Mouse (Mus musculus) retina, embryonic 14.5 days (tissue): ENCODE data around the gene Ptprg.
A peak's percentile ranks its signal among the peaks of the same experiment; 100 is the strongest.

ENCODE experiments used
- DNase-seq: peaks from one replicate; pipeline ENCODE4 v3.0.0-alpha.2; 2015; ENCODE audit warnings: low spot score

Ptprg gene

DNA sequence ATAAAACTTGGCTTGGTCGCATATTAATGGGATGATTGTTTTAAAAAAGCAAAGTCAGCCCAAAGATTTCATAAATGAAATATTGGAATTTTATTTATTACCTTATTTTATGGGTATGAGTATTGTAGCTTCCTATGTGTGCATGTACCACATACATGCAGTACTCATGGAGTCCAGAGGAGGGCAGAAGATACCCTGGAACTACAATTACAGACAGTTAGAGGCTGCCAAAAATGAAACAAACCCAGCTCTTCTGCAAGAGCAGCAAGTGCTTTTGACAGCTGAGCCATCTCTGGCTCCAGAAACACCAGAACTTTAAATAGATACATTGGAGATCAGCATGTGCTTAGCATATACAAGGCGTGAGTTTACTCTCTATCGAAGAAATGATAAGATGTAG, 592.6 kb downstream of the Ptprg start:
- DNase-seq, result peak; percentile 34

- no peak for DNase-seq
Measured at GRCm38 (mm10) chr14:12149529-12149928, 596.2 kb downstream of the Ptprg start.

DNA sequence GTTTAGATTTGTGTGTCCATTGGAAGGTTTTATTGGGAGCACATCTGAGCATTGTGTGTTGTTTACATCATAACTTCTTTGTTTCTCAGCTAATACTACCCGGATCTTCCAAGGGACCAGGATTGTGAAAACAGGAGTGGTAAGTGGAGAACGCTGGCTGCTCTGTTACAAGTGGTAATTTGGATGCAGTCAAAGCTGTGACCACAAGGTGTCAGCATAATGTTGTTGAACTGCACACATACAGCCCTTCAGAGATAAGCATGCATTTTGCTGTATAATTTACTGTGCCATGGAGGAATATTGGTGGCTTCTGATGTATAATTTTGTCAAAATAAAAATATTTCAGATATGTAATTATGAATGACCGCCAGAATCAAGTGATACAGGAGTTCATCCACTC, 598.6 kb downstream of the Ptprg start:
- DNase-seq, result peak; percentile 86

GRCm38 (mm10) chr14:12152748-12153147, 599.4 kb downstream of the Ptprg start:
- no peak for DNase-seq

DNA sequence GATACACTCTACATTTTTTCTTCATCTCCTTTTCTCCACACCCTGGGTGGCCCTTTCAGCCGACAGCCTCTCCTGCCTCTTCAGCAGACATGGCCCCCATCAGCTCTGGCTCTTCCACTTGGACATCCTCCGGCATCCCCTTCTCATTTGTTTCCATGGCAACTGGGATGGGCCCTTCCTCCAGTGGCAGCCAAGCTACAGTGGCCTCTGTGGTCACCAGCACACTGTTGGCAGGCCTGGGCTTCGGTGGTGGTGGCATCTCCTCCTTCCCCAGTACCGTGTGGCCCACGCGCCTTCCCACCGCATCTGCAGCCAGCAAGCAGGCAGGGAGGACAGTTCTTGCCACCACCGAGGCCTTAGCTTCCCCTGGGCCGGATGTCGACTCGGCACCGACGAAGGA, 600.3 kb downstream of the Ptprg start:
- no peak for DNase-seq

DNA sequence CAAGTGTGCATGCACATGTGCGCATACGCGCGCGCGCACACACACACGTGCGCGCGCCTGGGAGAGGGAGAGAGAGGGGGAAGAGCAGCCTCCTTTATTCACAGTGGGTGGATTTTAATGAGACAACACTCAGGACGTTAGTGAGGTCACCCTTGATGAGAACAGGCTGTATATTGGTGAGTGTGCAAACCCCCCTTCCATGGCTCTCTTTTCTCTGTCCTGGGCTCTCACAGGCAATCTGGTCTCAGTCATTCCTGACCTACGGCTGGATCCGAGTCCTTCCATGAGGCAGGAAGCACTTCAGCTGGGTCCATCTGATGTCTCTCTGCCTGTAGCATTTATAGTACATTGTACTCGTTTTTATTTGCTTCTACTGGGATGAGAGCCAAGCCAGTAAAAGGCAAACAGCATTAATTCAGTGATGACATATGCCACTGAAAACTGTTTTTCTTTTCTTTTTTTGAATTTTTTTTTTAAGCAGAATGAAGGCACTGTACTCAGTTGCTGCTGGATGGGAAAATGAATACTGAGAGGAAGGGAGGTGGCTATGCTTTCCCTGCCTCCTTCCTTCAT, 608.5 kb downstream of the Ptprg start:
- DNase-seq, result no peak

GRCm38 (mm10) chr14:12162331-12162854, 609.1 kb downstream of the Ptprg start:
- DNase-seq, result no peak

DNA sequence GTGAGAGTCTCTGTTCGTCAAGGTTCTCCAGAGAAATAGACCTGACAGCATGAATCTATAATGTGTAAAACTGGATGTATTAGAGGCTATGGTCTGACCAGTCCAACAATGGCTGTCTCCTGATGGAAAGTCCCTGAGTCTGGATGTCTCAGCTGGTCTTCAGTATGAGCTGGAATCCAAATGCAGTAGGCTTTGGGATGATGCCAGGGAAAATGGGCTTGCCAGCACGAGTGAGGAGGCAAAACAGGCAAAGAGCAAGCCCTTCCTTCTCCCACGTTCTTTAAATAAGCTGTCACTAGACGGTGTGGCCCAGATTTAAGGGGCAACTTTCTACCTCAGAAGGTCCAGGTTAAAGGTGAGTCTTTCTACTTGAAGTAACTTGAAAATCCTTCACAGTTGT, 609.9 kb downstream of the Ptprg start:
- no peak for DNase-seq

GRCm38 (mm10) chr14:12167215-12167614, 613.9 kb downstream of the Ptprg start:
- no peak for DNase-seq

DNA sequence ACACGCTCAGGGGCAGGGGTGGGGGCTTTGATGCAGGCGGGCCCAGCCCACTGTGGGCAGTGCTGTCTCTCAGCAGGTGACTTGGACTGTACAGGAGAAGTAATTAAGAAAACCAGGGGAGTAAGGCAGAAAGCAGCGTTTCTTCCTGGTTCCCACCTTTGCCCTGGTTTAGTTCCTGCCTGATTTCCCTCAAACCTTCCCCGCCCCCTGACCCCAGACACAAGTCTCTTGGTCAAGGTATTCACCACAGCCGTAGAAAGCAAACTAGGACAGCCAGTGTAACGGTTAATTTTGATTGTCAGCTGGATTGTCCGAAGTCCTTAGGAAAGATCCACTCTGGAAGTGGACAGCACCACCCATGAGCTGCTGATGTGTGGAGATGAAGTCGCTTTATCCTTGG, 614.3 kb downstream of the Ptprg start:
- DNase-seq, result no peak

DNA sequence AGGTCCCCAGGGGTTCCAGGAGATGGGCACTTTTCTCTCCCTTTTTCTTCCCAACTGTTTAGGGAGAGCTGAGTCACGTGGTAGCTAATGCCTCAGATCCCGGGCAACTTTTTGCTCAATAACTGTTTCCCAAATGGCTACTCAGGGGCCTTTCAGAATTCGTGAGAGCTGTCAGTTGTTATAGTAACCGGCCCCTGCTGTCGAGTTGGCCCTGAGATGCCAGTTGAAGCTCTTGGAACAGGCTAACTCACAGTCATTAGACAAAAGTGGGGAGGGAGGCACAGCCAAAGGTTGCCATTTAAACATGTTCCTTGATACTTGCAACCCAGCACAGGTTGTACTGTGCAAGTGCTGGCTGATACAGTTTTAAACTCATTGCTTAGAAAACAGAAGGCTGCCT, 624.1 kb downstream of the Ptprg start:
- DNase-seq, result peak; percentile 40

GRCm38 (mm10) chr14:12178645-12179044, 625.3 kb downstream of the Ptprg start:
- DNase-seq, result no peak

DNA sequence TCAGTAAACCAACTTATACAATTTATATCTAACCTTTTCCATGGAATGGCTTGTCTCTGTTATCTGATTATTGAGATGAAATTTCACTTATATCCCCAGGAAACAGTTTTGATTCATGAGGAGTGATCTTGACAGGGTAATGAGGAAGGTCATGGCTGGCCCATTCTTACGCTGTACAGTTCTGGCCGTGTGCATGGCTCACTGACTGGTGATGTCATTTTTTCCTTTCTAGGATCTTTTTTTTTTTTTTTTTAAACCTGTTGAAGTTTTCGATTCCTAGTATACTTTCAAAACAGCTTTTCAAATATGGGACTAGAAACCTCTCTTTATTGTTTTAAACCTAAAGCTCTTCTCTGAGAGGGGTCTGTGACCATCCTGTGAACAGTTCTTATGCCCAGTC, 626.8 kb downstream of the Ptprg start:
- DNase-seq, result no peak

DNA sequence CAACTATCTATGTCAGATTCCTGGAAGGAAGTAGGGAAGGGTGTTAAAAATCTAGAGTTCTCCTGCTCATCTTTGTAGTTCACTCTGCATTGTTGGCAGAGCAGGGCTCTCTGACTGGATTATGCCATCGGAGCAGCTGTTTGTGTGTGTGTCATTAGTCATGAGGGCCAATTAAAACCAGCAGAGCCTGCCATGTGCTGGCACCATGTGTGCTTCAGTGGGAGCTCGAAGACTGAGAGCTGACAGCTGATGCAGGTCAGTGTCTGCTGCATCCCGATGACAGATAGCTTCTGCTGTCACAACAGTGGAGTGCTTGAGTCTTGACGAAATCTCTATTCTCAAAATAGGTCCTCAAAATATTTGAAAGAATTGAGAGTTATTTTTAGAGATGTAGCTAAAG, 631.7 kb downstream of the Ptprg start:
- DNase-seq, result peak; percentile 68

DNA sequence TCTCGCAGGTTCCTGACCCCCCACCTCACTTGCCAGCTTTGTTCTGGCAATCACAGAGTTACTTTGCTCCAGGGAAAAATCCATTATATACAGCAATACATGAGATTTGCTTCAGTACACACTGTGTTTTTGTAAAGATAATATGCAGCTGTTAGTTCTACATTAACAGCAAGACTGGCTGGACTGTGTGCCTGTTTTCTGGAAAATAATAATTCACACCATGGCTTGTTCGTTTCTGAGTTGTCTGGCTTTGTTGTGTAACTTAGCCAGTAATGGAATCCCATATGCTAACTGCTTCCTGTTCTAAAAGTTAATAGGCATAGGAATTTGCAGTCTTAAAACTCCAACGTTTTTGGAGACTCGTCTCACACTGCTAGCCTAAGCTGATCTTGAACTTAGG, 635.0 kb downstream of the Ptprg start:
- DNase-seq, result no peak

DNA sequence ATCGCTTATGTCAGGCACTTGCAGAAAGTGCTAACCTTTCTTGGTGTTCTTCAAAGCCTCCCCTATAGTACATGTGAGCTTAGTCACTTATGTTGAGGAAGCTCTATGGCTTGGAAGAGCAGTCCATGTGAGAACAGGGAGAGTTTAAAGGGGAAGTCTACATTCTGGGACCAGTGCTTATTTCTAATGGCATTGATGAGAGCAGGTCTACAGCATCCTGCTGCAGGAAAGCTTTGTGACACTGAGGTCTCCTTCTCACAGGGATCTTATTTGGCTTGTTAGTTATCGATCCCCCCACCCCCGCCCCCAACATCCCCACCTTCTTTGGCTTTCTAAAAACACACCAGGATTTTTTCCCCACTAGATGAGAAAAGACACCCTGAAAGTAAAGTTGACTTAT, 635.9 kb downstream of the Ptprg start:
- DNase-seq, result no peak

DNA sequence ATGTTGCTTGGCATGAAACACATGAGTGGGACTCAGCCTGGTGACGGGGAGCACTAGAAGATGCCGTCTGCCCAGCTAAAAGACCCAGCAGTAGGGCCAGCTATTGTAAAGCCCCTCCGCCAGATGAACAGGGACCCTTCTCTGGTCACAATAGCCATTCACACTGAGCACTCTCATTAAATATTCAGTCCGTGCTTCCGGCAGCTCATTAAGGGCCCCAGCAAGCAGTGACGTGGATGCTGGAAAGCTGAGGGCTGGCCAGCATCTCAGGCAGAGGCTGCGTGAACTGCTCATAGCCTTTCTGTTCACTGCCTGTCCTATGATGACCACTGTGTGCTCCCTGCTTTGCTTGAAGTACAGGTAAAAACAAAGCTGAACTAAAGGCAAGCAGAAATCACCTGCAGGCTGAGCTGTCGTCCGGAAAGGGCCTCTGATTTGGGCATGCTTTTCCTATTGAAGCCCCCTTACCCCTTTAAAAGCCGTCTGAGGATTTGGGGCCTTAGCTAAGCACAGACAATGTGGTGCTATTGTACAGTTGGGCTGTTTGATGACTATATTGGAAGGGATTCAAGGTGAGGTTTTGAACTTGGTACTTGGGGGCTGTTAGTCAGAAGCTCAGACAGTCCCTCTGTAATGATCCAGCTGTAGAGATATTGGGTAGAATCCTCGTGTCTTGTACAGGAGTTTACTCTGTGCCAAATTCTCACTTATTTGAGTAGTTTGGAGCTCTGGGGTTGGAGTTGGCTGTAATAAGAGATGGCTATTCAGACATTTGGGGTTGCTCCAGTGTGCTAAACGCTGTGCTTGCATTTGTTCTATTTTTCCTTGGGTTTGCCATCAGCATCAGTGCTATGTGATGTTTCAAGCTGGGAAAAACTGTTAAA, 636.6 kb downstream of the Ptprg start:
- peak; percentile 87 for DNase-seq

DNA sequence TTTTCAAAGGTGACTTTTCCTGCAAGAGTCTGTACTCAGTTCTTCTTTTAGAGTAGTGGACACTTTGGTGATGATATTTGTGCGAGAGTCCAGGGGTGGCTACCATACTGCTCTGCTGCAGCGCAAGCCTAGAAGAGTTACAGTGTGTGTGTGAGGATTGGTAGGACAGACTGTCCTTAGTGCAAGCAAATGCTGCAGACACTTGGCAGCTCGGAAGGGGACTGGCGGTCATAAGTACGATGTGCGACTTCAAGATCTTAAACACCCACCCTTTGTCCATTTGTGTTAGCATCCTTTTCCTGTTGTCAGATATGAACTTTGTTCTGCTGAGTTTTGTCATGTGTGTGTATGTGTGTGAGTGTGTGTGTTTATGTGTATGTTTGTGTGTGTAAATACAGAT, 637.7 kb downstream of the Ptprg start:
- no peak for DNase-seq

DNA sequence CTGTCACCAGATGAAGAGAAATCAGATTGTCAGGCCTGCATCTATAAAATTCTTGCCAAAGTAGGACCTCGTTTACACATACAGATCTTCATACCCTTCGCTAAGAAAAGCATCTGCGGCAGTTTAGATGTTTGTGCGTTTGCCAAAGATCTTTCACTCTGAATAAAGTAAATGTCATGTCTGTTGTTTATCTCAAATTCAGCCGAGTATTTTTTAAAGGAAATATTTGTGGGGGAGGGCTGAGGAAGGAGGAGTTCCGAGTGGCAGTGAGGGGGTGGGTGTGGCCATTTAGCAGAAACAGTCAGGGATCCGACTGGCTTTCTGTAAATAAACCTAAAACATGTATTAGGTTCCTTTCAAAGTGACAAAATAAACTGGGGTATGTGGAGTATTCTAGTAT, 645.4 kb downstream of the Ptprg start:
- DNase-seq, result no peak

- DNase-seq, result peak; percentile 33
Measured at GRCm38 (mm10) chr14:12199956-12200950, 646.9 kb downstream of the Ptprg start.

DNA sequence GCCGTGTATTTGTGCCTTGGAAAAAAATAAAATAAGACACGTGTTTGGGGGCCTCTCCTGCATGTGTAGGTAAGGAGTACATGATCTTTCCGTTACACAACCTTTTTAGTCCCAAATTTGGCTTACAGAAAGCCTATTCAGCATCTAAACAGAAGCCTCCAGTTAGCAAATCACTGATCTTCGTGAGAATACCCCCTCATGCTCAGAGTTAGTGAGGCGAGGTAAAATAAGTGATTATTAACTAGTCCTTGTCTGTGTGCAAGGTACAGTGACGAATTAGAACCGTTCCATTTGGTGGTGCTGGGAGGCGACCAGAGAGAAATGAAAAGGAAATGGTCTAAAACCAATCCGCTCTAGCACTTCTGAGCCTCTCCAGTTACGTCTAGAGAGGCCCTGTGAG, 648.9 kb downstream of the Ptprg start:
- peak; percentile 55 for DNase-seq

GRCm38 (mm10) chr14:12203081-12203480, 649.7 kb downstream of the Ptprg start:
- peak; percentile 35 for DNase-seq
